Mouse (Mus musculus): ENCODE data around the gene Nox1. TPM values are rescaled to one million over a fixed set of nuclear protein-coding genes. Genes with fewer than 3 reads are reported as not detected.
A peak's percentile ranks its signal among the peaks of the same experiment; 100 is the strongest.
"Not testable (repeated sequence)": the region's sequence is repeated elsewhere in the genome, so short reads cannot be mapped to it uniquely, and the experiment has no call there.

The Nox1 gene
- polyA plus RNA-seq, 1 experiment from 2014 or later = 0.36 TPM

GRCm38 (mm10) chrX:134211151-134211642 lies 10.6 kb downstream of the Nox1 start:
- Histone ChIP-seq H3K27me3 (replicated peaks; ENCODE audit: control insufficient read depth, insufficient read depth, low read length) (no peaks in the 10 kb centered on the region), H3K27ac (ENCODE audit: low read depth, low read length) (no peak overlapping the region), H3K9me3 (ENCODE audit: control insufficient read depth, low read length) (no peaks in the 10 kb centered on the region), H3K4me2 (ENCODE audit: low read length) (no peak overlapping the region), H3K4me1 (ENCODE audit: control insufficient read depth, insufficient read depth, low read depth, low read length) (no peaks in the 10 kb centered on the region), H3K9ac (ENCODE audit: low read depth, low read length) (no peak overlapping the region), H3K36me3 (ENCODE audit: control insufficient read depth, insufficient read depth, low read length) (no peaks in the 10 kb centered on the region), H3K4me3 (ENCODE audit: low read length) (no peak overlapping the region)
- no peak for ATAC-seq
- WGBS = 53% methylated on average over 7 of the region's 7 CpGs

GRCm38 (mm10) chrX:134208491-134208890 lies 13.3 kb downstream of the Nox1 start:
- Histone ChIP-seq H3K4me2 (ENCODE audit: low read length) (no peak overlapping the region), H3K27ac (ENCODE audit: low read depth, low read length) (no peak overlapping the region), H3K27me3 (replicated peaks; ENCODE audit: control insufficient read depth, insufficient read depth, low read length) (no peaks in the 10 kb centered on the region), H3K4me3 (ENCODE audit: low read length) (no peak overlapping the region), H3K36me3 (ENCODE audit: control insufficient read depth, insufficient read depth, low read length) (no peaks in the 10 kb centered on the region), H3K9ac (ENCODE audit: low read depth, low read length) (no peak overlapping the region), H3K4me1 (ENCODE audit: control insufficient read depth, insufficient read depth, low read depth, low read length) (no peaks in the 10 kb centered on the region), H3K9me3 (ENCODE audit: control insufficient read depth, low read length) (no peaks in the 10 kb centered on the region)
- ATAC-seq = no peak
- 91% methylated on average over 2 of the region's 2 CpGs for WGBS

- not testable (repeated sequence) for H3K4me2 ChIP-seq (ENCODE audit: low read length); H3K9ac ChIP-seq (ENCODE audit: low read depth, low read length); ATAC-seq; H3K36me3 ChIP-seq (ENCODE audit: control insufficient read depth, insufficient read depth, low read length); H3K4me3 ChIP-seq (ENCODE audit: low read length); H3K9me3 ChIP-seq (ENCODE audit: control insufficient read depth, low read length); H3K27me3 ChIP-seq (replicated peaks; ENCODE audit: control insufficient read depth, insufficient read depth, low read length); H3K27ac ChIP-seq (ENCODE audit: low read depth, low read length); H3K4me1 ChIP-seq (ENCODE audit: control insufficient read depth, insufficient read depth, low read depth, low read length)
- WGBS = 90% methylated on average over 9 of the region's 9 CpGs
Observed at GRCm38 (mm10) chrX:134187201-134187600, 34.6 kb downstream of the Nox1 start, which contains the start of gene Arl13a. Gene Arl13a, plus strand, starts transcription at chrX:134187501.

- Histone ChIP-seq H3K27me3 (replicated peaks; ENCODE audit: control insufficient read depth, insufficient read depth, low read length) (no peaks in the 10 kb centered on the region; the same call in 1 of the 2 replicates), H3K27ac (ENCODE audit: low read depth, low read length) (no peak overlapping the region), H3K9ac (ENCODE audit: low read depth, low read length) (no peak overlapping the region), H3K4me1 (ENCODE audit: control insufficient read depth, insufficient read depth, low read depth, low read length) (no peaks in the 10 kb centered on the region), H3K9me3 (ENCODE audit: control insufficient read depth, low read length) (no peaks in the 10 kb centered on the region), H3K36me3 (ENCODE audit: control insufficient read depth, insufficient read depth, low read length) (no peaks in the 10 kb centered on the region), H3K4me3 (ENCODE audit: low read length) (no peak overlapping the region), H3K4me2 (ENCODE audit: low read length) (no peak overlapping the region)
- 95% methylated on average over 1 of the region's 1 CpGs for whole genome bisulfite sequencing
- no peak for ATAC-seq
Observed at GRCm38 (mm10) chrX:134174699-134175098, 47.1 kb downstream of the Nox1 start.

GRCm38 (mm10) chrX:134170584-134170983 lies 51.2 kb downstream of the Nox1 start:
- Histone ChIP-seq H3K4me2 (ENCODE audit: low read length) (no peak overlapping the region), H3K27ac (ENCODE audit: low read depth, low read length) (no peak overlapping the region), H3K9me3 (ENCODE audit: control insufficient read depth, low read length) (no peaks in the 10 kb centered on the region), H3K4me3 (ENCODE audit: low read length) (no peak overlapping the region), H3K4me1 (ENCODE audit: control insufficient read depth, insufficient read depth, low read depth, low read length) (no peaks in the 10 kb centered on the region), H3K27me3 (replicated peaks; ENCODE audit: control insufficient read depth, insufficient read depth, low read length) (no peaks in the 10 kb centered on the region), H3K36me3 (ENCODE audit: control insufficient read depth, insufficient read depth, low read length) (no peaks in the 10 kb centered on the region), H3K9ac (ENCODE audit: low read depth, low read length) (no peak overlapping the region)
- no peak for ATAC-seq
- WGBS = 96% methylated on average over 1 of the region's 1 CpGs

GRCm38 (mm10) chrX:134163484-134163883 lies 58.3 kb downstream of the Nox1 start:
- H3K27me3 ChIP-seq (replicated peaks; ENCODE audit: control insufficient read depth, insufficient read depth, low read length) = no peaks in the 10 kb centered on the region
- ATAC-seq = no peak
- 62% methylated on average over 4 of the region's 4 CpGs for WGBS
- no peak overlapping the region for H3K27ac ChIP-seq (ENCODE audit: low read depth, low read length)
- no peaks in the 10 kb centered on the region for H3K36me3 ChIP-seq (ENCODE audit: control insufficient read depth, insufficient read depth, low read length)
- H3K9ac ChIP-seq (ENCODE audit: low read depth, low read length) = no peak overlapping the region
- peak overlapping the region; percentile 61 for H3K4me2 ChIP-seq (ENCODE audit: low read length)
- H3K9me3 ChIP-seq (ENCODE audit: control insufficient read depth, low read length) = no peaks in the 10 kb centered on the region
- no peaks in the 10 kb centered on the region for H3K4me1 ChIP-seq (ENCODE audit: control insufficient read depth, insufficient read depth, low read depth, low read length)
- no peak overlapping the region for H3K4me3 ChIP-seq (ENCODE audit: low read length)

- no peak overlapping the region for H3K27ac ChIP-seq (ENCODE audit: low read depth, low read length)
- H3K36me3 ChIP-seq (ENCODE audit: control insufficient read depth, insufficient read depth, low read length) = no peaks in the 10 kb centered on the region
- H3K4me3 ChIP-seq (ENCODE audit: low read length) = peak overlapping the region; percentile 38
- 36% methylated on average over 8 of the region's 11 CpGs for WGBS
- peak overlapping the region; percentile 33; the same call in 1 of the 2 replicates for H3K9ac ChIP-seq (ENCODE audit: low read depth, low read length)
- no peaks in the 10 kb centered on the region for H3K4me1 ChIP-seq (ENCODE audit: control insufficient read depth, insufficient read depth, low read depth, low read length)
- peak; percentile 64 for ATAC-seq
- no peaks in the 10 kb centered on the region for H3K27me3 ChIP-seq (replicated peaks; ENCODE audit: control insufficient read depth, insufficient read depth, low read length)
- no peaks in the 10 kb centered on the region for H3K9me3 ChIP-seq (ENCODE audit: control insufficient read depth, low read length)
- H3K4me2 ChIP-seq (ENCODE audit: low read length) = peak overlapping the region; percentile 61
Observed at GRCm38 (mm10) chrX:134162826-134163225, 58.9 kb downstream of the Nox1 start.

GRCm38 (mm10) chrX:134162043-134162720 lies 59.6 kb downstream of the Nox1 start, which contains the start of gene Xkrx:
Gene Xkrx, minus strand, starts transcription at chrX:134162076.
- H3K4me3 ChIP-seq (ENCODE audit: low read length) = peak within 1 kb of the TSS; percentile 38
- no peaks in the 10 kb centered on the region for H3K9me3 ChIP-seq (ENCODE audit: control insufficient read depth, low read length)
- no peaks in the 10 kb centered on the region for H3K4me1 ChIP-seq (ENCODE audit: control insufficient read depth, insufficient read depth, low read depth, low read length)
- H3K27ac ChIP-seq (ENCODE audit: low read depth, low read length) = no peak within 1 kb of the TSS
- peak within 1 kb of the TSS; percentile 61 for H3K4me2 ChIP-seq (ENCODE audit: low read length)
- ATAC-seq = 0 out of 2 replicates have a peak, but pooled peaks have one; percentile 24
- whole genome bisulfite sequencing = 33% methylated on average over 16 of the region's 16 CpGs
- H3K36me3 ChIP-seq (ENCODE audit: control insufficient read depth, insufficient read depth, low read length) = no peaks in the 10 kb centered on the region
- H3K9ac ChIP-seq (ENCODE audit: low read depth, low read length) = peak within 1 kb of the TSS; percentile 33; the same call in 1 of the 2 replicates
- no peaks in the 10 kb centered on the region for H3K27me3 ChIP-seq (replicated peaks; ENCODE audit: control insufficient read depth, insufficient read depth, low read length)

- Histone ChIP-seq H3K4me2 (ENCODE audit: low read length) (no peak overlapping the region), H3K27me3 (replicated peaks; ENCODE audit: control insufficient read depth, insufficient read depth, low read length) (no peaks in the 10 kb centered on the region), H3K4me1 (ENCODE audit: control insufficient read depth, insufficient read depth, low read depth, low read length) (no peaks in the 10 kb centered on the region), H3K27ac (ENCODE audit: low read depth, low read length) (no peak overlapping the region), H3K4me3 (ENCODE audit: low read length) (no peak overlapping the region), H3K9ac (ENCODE audit: low read depth, low read length) (no peak overlapping the region), H3K9me3 (ENCODE audit: control insufficient read depth, low read length) (no peaks in the 10 kb centered on the region), H3K36me3 (ENCODE audit: control insufficient read depth, insufficient read depth, low read length) (no peaks in the 10 kb centered on the region)
- WGBS = 91% methylated on average over 2 of the region's 2 CpGs
- no peak for ATAC-seq
Observed at GRCm38 (mm10) chrX:134160442-134160841, 61.3 kb downstream of the Nox1 start.

Data from hindbrain, embryonic 16.5 days (tissue).